Mouse (Mus musculus): Measurements from ENCODE around the gene Cdk2. TPM values are rescaled to one million over a fixed set of nuclear protein-coding genes. Genes with fewer than 3 reads are reported as not detected.

The Cdk2 gene
- polyA plus RNA-seq (2012; ENCODE audit: low replicate concordance) = 14.9 and 21.2 TPM in 2 replicates

DNA sequence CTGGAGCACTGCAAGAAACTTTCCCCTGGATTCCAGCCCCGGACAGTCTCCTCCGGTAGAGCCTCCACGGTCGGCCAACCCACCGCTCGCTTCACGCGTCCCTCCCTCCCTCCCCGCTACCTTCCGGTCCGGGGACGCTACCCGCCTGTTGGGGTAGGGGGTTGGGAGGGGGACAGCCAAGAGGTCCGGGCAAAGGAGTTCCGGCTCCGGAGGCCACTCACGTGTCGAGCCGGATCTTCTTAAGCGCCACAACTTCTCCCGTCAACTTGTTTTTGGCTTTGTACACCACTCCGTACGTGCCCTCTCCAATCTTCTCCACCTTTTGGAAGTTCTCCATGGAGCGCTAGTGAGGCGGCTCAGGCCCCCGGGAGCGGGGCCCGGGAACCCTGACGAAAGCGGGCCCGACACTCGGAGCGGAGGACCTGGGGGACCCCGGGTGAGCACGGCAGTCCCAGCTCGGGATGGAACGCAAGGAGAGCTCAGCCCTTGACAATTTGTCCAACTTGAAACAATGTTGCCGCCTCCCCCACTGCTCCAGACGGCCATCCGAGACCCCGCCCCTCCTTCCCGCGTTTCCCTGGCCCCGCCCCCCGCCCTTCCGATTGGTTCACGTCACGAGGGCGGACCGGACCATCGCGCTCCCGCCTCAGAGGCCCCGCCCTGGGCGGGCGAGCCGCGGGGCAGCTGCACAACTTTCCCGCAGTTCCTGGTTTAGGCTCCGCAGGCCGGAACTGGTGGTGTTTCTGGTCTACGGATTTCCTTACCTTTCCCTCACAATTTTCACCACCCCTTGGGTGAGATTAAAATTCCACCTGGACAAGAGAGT, at the start of gene Cdk2:
Gene Cdk2 (minus strand): TSS at position 541 of the 826 bp plus-strand sequence.

DNA sequence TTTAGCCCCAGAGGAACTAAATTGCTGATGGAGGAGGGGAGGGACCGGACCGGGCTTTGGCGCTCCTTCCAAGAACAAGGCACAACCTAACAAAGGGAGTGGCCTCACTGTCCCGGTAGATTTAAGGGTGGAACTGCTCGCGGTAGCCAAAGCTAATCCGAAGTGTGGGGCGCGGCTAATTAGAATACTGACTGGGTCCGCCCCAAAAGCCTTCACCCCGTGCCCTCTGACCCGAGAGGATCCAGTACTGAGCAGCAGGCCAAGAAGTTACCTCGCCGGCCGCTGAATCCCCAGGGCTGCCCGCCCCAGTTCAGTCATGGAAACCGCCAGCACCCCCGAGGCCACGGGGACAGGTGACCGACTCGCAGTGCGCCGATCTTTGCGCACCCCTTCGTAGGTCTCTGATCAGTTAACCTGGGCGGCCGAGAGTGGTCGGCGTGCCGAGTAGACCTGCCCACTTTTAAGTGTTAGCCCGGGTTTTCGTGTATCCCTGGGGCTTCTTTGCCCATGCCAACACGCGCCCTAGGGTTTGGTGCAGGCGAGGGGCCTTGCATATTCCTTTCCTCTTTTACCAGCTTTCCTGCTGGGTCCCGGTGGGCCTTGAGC, 42.9 kb upstream of the Cdk2 start, which contains the start of gene Pym1:
Gene Pym1 (plus strand): TSS at position 244 of the 606 bp plus-strand sequence.

GRCm38 (mm10) chr10:128744680-128745601, 40.1 kb upstream of the Cdk2 start, which contains the start of gene Dgka:
Gene Dgka (minus strand): TSS chr10:128744855.

GRCm38 (mm10) chr10:128703895-128704294, 936 bp downstream of the Cdk2 start, which contains the start of gene Pmel:
Gene Pmel (plus strand): TSS chr10:128704195.

GRCm38 (mm10) chr10:128695992-128696807, 8.6 kb downstream of the Cdk2 start, which contains the start of gene Rab5b:
Gene Rab5b (minus strand): TSS chr10:128696264.

DNA sequence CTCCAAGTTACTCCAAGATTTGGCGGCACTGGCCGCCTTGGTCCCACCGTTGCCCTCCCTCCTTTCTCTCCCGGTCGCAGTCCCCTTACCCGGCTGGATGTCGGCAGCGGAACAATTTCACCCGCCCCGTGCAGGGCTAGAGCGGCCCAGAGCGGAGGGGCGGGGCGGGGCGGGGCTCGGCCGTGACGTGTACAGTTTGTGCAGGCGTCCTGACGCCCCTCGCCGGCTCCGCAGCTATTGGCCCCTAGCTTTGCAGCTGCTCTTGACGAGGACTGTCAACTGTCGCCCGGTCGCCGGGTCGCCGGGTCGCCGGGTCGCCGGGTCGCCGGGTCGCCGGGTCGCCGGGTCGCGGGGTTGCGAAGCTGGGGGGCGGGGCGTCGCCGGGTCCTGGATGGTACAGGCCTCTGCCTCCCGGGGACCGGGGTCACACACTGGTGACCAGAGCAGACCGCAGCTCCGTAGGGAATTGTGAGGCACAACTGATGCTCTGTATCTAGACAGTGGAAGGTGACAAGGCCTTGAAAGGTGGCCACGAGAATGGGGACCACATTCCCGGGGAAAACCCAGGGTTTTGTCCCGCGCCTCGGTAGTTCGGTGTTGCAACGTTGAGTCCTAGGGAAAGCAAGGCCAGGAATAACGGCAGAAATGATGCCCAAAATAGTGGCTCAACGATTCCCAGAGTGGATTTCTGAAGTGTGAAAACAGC, 30.9 kb downstream of the Cdk2 start, which contains the start of gene Suox:
Gene Suox (minus strand): TSS at position 311 of the 706 bp plus-strand sequence.

Other genes with a start within 250 kb of the Cdk2 start
- gene Smarcc2, start 245.8 kb downstream of the Cdk2 start, polyA plus RNA-seq (2012; ENCODE audit: low replicate concordance) = 223 and 234 TPM in 2 replicates
- gene Myl6, start 210.9 kb downstream of the Cdk2 start, polyA plus RNA-seq (2012; ENCODE audit: low replicate concordance) = 27.3 and 134 TPM in 2 replicates
- gene Myl6b, start 206.3 kb downstream of the Cdk2 start, polyA plus RNA-seq (2012; ENCODE audit: low replicate concordance) = 6.8 and 8.3 TPM in 2 replicates
- gene Esyt1, start 179.2 kb downstream of the Cdk2 start, polyA plus RNA-seq (2012; ENCODE audit: low replicate concordance) = 64.0 and 113 TPM in 2 replicates
- gene Zc3h10, start 157.3 kb downstream of the Cdk2 start, polyA plus RNA-seq (2012; ENCODE audit: low replicate concordance) = 17.8 and 33.1 TPM in 2 replicates
- 1,968 and 2,386 TPM in 2 replicates for gene Rpl41, start 155.7 kb downstream of the Cdk2 start, polyA plus RNA-seq (2012; ENCODE audit: low replicate concordance)
- 485 and 726 TPM in 2 replicates for gene Pa2g4, start 139.0 kb downstream of the Cdk2 start, polyA plus RNA-seq (2012; ENCODE audit: low replicate concordance)
- gene Erbb3, start 115.4 kb downstream of the Cdk2 start, polyA plus RNA-seq (2012; ENCODE audit: low replicate concordance) = 0.35 and 0.77 TPM in 2 replicates
- 275 and 2,118 TPM in 2 replicates for gene Rps26, start 78.3 kb downstream of the Cdk2 start, polyA plus RNA-seq (2012; ENCODE audit: low replicate concordance)
- gene Ikzf4, start 59.0 kb downstream of the Cdk2 start, polyA plus RNA-seq (2012; ENCODE audit: low replicate concordance) = 1.4 and 2.2 TPM in 2 replicates
- 0.64 and 3.0 TPM in 2 replicates for gene Suox, start 31.0 kb downstream of the Cdk2 start, polyA plus RNA-seq (2012; ENCODE audit: low replicate concordance)
- gene Rab5b, start 8.8 kb downstream of the Cdk2 start, polyA plus RNA-seq (2012; ENCODE audit: low replicate concordance) = 9.7 and 12.3 TPM in 2 replicates
- gene Pmel, start 836 bp downstream of the Cdk2 start, polyA plus RNA-seq (2012; ENCODE audit: low replicate concordance) = 0.14 TPM in 1 of 2 replicates, not detected in the other
- 4.5 and 5.3 TPM in 2 replicates for gene Dgka, start 39.8 kb upstream of the Cdk2 start, polyA plus RNA-seq (2012; ENCODE audit: low replicate concordance)
- 178 and 186 TPM in 2 replicates for gene Pym1, start 42.9 kb upstream of the Cdk2 start, polyA plus RNA-seq (2012; ENCODE audit: low replicate concordance)
- gene Mmp19, start 85.9 kb upstream of the Cdk2 start, polyA plus RNA-seq (2012; ENCODE audit: low replicate concordance) = 0.26 and 0.43 TPM in 2 replicates
- gene Dnajc14, start 99.0 kb upstream of the Cdk2 start, polyA plus RNA-seq (2012; ENCODE audit: low replicate concordance) = 6.1 and 25.6 TPM in 2 replicates
- 0.89 and 1.4 TPM in 2 replicates for gene Tmem198b, start 99.3 kb upstream of the Cdk2 start, polyA plus RNA-seq (2012; ENCODE audit: low replicate concordance)
- 0.41 and 5.4 TPM in 2 replicates for gene Sarnp, start 112.3 kb upstream of the Cdk2 start, polyA plus RNA-seq (2012; ENCODE audit: low replicate concordance)
- gene Ormdl2, start 116.6 kb upstream of the Cdk2 start, polyA plus RNA-seq (2012; ENCODE audit: low replicate concordance) = 2.6 and 17.0 TPM in 2 replicates
- 1.5 and 1.6 TPM in 2 replicates for gene Gdf11, start 186.7 kb upstream of the Cdk2 start, polyA plus RNA-seq (2012; ENCODE audit: low replicate concordance)
- gene Cd63, start 196.0 kb upstream of the Cdk2 start, polyA plus RNA-seq (2012; ENCODE audit: low replicate concordance) = 0.96 and 1.1 TPM in 2 replicates
- gene Rdh5, start 217.9 kb upstream of the Cdk2 start, polyA plus RNA-seq (2012; ENCODE audit: low replicate concordance) = 2.4 and 4.2 TPM in 2 replicates
- gene Bloc1s1, start 219.0 kb upstream of the Cdk2 start, polyA plus RNA-seq (2012; ENCODE audit: low replicate concordance) = 24.2 and 33.3 TPM in 2 replicates
- gene Itga7, start 228.8 kb upstream of the Cdk2 start, polyA plus RNA-seq (2012; ENCODE audit: low replicate concordance) = 1.6 and 2.3 TPM in 2 replicates

All from leukemia stem cell, adult 10-12 weeks (primary cell).